Mouse (Mus musculus): ENCODE results near the gene Wdr31.

Wdr31 gene

GRCm38 (mm10) chr4:62470598-62471051 lies at the start of gene Wdr31:
Gene Wdr31 (minus strand): TSS chr4:62470896.
- peak; percentile 14 to 84 for DNase-seq (ENCODE audit: low spot score in 2 of 2)

DNA sequence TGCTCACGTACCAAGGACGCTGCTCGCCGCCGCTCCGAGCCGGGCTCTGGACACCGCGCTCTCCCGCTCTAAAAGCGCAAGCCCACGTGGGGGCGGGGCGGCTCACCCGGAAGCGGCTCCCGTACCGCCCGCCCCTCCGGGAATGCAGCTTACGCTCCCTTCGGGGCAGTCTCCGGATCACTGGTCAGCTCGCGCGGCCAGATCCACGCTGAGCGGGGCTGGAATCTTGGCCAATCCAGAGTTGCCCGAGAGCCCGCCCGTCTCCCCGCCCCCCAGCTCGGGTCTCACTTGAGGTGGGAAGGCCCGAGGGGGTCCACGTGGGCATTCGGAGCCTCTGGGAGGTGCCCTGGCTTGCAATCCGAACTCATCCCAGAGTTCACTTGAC lies 49.1 kb upstream of the Wdr31 start, which contains the start of gene Alad:
Gene Alad, minus strand, starts transcription at position 70 of the 385 bp plus-strand sequence.
- peak in 1 of 2 experiments; percentile 74 for DNase-seq (ENCODE audit: low spot score in 2 of 2)

DNA sequence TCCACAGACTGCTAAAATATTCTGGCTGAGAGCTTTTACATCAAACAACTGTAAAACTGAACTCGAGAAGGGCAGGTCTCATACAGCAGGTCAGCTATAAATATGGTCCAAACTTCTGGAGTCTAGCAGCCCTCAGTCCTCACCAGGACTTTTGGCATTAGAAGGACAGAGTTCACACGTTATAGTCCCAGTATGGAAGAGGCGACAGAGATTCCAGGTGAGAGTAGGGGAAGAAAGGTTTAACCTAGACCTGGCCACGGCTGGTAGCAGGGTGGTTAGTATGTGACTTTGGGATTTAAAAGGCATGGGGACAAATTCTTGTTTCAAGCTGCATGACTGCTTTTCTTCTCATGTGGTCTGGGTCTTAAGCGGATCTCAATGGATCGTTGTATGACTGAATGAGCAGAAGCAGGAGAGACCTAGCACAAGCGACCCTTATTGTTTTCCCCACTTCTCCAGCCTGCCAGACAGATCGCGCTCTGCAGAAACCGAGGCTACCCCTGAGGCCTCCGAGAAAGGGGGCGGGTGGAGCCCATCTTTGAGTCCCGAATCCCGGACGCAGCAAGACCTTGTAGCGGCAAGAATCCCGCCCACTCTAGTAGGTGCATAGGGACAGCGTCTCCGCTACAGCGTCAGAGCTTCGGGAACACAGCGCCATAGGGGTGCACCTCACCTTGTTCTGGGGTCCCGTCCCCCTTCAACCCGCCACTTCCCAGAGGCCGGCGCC lies 48.6 kb upstream of the Wdr31 start:
- no peak for DNase-seq (ENCODE audit: low spot score in 2 of 2)

DNA sequence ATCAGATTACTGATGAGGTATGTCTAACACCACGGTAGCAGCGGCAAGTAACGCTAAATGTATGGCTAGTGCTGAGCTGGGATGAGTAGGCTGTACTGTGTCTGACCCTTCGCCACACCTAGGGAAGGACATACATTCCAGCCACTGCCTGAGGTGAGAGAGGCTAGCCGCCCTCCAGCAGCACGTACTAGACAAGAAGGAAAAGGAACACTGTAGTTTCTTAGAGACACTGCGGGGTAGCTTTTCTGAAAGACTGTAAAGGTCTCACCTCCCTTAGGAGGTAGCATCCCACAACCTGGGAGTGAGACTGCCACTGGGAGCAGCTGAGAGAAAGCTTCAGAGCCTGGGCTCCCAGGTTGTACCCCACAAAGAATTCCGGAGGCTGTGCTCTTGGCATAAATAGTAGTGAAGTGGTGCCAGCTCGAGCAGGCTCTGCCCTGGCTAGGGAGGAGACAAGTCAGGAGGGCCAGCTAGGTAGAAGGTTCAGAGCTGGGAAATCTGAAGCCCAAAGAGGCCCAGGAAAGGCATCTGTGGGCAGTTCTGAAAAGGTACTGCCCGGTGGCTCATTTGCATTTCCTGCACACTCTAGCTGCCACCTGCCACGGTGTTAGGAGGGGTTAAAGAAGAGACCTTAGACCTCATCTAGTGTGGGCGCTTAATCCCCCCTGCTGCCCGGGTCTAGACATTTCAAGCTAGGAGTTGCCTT lies 47.9 kb upstream of the Wdr31 start:
- DNase-seq (ENCODE audit: low spot score in 2 of 2) = no peak

DNA sequence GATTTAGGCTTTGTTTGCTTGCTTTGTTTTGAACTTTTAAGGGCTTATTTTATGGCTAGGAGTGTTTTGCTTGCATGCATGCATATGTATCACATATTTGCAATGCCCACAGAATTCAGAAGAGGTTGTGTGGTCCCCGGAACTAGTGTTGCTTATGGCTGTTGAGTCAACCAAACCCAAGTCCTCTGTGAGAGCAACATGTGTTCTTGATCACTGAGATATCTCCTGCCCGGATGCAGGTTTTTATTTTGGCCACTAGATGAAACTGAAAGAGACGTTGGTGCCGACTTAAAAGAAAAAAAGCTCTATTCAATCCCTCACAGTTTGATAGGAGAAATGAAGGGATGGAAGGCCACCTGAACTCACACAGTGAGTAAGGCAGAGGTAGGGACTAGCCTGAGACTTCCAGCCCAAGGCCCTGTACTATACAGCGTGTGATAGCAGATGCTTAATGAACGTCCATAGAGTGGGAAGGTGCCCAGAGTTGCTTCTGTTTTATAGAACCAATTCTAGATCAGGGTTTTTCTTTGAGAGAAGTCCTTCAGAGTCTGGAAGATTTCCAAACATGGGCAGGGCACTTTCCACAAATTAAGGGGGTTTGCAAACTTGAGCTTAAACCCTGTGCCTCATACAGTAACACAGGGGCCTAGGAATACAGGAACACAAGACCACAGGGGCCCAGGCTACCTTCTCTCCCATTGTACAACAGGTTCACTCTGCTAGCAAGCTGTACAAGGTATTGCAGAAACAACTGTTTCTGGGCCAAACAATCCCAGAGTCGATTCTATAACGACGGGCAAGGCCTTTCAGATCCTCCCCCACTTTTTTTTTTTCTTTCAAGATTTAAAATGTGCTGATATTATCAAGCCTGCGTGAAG lies 47.1 kb upstream of the Wdr31 start:
- no peak for DNase-seq (ENCODE audit: low spot score in 2 of 2)

DNA sequence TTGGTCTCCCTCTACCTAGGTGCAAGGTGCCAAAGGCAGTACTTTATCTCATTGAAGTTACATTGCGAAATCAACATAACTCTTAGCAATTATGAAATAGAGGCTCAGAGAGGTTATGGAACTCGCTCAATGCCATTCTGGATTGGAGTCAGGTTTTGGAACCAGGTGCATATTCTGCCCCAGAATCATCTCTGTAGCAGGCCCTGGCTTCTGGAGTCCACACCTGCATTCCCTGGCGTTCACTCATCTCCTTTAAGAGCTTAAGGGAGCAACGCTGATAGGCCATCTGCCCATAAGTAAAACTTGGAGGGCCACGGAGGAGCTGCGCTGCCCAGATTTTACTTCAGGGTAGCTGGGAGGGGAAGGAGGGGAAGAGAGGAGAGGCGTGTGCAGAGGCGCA lies 46.4 kb upstream of the Wdr31 start:
- no peak for DNase-seq (ENCODE audit: low spot score in 2 of 2)

DNA sequence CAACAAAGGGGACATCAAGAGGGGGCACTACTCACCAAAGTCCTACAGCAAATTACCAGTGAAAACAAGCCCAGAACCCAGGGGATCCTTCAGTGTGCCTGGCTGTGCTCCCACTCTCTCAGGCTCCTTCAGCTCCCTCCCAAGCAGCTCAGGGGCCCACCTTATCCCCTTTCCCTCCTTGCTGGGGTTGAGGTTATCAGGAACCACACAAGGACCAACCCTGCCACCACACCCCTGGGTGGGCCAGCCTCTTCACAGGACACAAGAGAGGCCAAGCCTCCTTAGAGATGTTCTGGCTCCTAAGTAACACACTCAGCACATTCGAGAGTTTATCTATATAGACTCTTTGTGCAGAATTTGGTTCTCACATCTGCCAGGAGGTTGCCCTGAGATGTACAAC lies 45.9 kb upstream of the Wdr31 start:
- no peak for DNase-seq (ENCODE audit: low spot score in 2 of 2)

DNA sequence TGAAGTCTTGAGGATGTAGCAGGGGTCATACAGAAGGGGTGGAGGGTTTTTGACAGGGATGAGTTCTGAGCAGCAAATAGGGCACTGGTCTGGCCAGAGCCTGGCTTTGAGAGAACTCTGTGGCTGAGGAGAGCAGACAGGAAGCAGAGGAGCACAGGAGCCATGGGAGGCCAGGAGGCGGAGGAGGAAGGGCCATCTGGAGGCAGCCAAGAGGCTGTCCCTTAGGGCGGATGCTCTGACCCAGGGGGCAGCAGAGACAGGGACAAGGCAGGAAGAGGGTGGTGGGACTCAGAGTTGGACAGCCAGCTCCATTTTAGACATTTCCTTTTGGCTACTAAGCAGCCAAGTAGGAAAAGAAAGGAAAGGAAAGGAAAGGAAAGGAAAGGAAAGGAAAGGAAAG lies 45.4 kb upstream of the Wdr31 start:
- no peak for DNase-seq (ENCODE audit: low spot score in 2 of 2)

DNA sequence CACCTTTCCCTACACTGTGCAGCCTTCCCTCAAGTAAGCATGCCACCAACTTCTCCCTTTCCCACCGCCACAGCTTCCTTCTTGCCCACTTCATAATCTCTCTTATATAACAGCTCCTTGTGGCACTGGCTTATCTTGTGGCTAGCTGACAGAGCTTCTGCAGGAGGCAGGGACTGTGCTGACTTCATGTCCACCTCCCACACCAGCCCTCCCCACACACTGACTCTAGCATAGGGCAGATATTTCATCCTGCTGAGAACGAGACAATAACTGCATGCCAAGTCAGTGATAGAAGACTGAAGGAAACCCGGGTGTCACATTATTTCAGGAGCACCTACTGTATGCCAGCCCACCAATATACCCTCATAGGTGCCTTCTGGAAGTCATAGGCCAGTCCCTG lies 44.8 kb upstream of the Wdr31 start:
- DNase-seq (ENCODE audit: low spot score in 2 of 2) = no peak

DNA sequence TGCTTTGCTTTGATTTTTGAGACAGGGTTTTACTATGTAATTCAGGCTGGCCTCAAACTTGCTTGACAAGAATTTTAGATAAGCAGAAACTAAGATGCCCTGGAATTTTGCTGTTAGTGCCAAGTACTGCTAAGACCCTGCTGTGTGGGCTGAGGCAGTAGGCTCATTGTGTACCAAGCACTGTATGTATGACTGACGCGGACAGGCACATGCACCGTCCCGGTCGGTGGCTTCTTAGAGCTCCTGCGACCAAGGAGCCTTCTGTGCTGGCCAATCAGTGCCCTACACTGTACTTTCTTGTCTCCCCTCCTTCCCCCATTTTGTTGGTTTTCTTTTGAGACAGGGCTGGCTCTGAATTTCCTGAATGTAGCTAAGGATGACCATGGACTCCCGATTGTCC lies 44.3 kb upstream of the Wdr31 start:
- DNase-seq (ENCODE audit: low spot score in 2 of 2) = no peak

GRCm38 (mm10) chr4:62513998-62514506 lies 43.4 kb upstream of the Wdr31 start:
- no peak for DNase-seq (ENCODE audit: low spot score in 2 of 2)

- DNase-seq (ENCODE audit: low spot score in 2 of 2) = no peak
Measured at GRCm38 (mm10) chr4:62509946-62510345, 39.2 kb upstream of the Wdr31 start.

- no peak for DNase-seq (ENCODE audit: low spot score in 2 of 2)
Measured at GRCm38 (mm10) chr4:62508839-62509238, 38.1 kb upstream of the Wdr31 start.

GRCm38 (mm10) chr4:62506798-62507197 lies 36.1 kb upstream of the Wdr31 start:
- no peak for DNase-seq (ENCODE audit: low spot score in 2 of 2)

DNA sequence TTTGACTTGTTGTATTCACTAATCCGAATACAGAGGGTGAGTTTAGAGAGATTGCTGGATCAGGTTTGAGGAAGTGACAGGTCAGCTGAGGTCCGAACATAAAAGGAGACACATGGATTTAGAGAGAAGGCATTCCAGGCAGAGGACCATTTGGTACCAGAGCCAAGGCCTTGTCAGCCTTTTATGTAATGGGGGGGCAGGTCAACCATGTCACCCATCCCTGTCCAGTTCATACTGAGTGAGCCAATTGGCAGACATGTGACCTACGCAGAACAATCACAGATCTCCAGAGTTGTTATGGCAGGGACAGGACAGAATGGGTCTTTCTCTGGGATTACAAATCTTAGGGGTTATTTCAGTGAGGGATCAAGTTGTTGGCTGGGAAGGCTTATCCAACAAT lies 35.3 kb upstream of the Wdr31 start:
- no peak for DNase-seq (ENCODE audit: low spot score in 2 of 2)

DNA sequence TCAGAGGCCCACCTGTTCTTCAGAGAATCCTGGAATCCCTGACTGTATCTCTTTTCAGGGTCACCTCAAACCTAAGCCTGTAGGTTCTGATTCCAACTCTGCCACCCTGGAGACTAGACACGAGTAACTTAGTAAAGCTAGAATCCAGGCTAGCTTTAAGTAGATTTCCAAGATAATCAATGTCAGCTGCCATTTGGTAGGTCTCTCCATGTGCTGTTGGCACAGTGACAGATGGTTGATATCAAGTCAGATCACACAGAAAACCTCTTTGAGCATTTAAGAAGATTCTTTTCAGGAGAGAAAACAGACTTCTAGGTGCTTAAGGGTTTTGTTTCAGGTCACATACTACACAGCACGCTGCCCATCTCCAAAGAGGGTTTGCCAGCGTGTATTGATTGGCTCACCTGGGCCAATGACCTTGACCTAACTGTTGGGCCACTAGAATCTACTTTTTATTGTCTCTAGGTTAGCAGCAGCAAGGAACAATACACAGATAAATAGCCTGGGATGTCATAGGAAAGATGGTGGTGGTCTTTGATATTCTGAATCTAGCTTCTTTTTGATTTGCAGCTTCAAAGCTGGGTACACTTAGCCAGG lies 32.8 kb upstream of the Wdr31 start, which contains the start of gene Hdhd3:
Gene Hdhd3, minus strand, starts transcription at position 94 of the 597 bp plus-strand sequence.
- DNase-seq (ENCODE audit: low spot score in 2 of 2) = no peak

GRCm38 (mm10) chr4:62502969-62503368 lies 32.3 kb upstream of the Wdr31 start:
- DNase-seq (ENCODE audit: low spot score in 2 of 2) = no peak

DNA sequence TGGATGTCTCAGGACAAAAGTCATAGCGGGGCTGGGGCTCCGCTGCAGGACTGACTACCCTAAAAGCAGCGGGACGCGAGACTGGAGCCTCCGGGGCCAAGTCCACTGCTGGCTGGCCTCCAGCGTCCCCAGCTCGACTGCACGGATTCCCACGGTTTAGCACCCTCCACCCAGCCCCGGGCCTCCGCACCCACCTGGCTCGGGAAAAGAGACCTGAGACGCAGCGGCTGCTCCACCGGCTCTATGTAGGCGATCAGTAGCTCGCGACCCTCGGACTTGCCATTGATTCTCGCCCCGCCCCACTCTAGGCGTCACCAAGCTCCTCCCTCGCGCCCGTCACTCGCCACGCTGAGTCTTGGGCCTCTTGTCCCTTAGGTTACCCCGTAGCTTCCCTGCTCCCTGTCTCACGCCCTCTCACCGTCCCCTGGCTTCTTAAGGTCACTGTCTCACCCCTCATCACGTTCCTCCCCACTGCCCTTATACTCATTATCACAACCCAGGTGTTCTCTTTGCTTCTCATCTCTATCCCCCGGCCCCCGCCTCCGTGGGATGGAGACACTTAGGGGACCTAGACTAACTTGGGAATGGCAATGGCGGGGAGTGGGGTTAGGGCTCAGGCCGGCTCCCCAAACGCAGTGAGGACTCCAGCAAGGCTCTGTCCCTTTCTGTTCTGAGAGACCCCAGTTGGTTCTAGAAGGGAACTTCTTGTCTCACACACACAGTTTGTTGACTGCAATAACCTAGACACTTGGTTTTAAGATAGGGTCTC lies 31.5 kb upstream of the Wdr31 start:
- peak; percentile 69 to 91 for DNase-seq (ENCODE audit: low spot score in 2 of 2)

DNA sequence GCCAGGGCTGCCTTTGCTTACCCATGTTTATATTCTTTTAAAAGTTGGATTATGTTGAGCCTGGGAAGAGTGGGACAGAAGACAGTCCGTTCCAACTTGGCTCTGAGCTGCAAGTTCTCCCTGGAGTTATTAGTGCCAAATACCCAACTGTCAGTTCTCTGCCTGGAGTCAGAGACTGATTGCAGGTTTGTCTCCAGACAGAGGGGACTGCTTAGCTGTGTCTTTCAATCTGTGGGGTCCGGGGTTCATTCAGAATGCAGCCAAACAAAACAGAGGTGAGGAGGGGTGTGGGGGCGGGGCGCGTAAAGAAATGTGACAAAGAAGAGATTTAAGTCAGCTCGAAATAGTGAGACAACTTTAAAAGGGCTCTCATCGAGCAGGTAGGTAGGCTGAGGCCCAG lies 30.8 kb upstream of the Wdr31 start:
- no peak for DNase-seq (ENCODE audit: low spot score in 2 of 2)

DNA sequence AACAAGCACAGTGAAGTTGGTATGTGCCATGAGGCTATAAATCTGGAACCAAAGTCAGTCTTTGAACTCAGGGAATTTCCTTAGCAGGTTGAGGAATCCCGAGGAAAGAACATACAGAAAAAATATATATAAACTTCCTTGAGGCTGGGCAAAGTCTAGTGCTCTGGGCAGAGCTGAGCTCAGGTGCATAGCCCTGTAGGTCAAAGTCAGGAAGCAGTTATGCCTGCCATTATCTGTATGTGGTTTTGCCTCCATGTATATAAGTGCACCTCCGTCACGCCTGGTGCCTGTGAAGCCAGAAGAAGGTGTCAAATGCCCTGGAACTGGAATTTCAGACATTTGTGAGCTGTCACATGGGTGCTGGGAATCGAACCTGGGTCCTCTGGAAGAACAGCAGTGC lies 30.1 kb upstream of the Wdr31 start:
- no peak for DNase-seq (ENCODE audit: low spot score in 2 of 2)

- peak in 1 of 2 experiments; percentile 77 for DNase-seq (ENCODE audit: low spot score in 2 of 2)
Measured at GRCm38 (mm10) chr4:62496815-62497214, 26.1 kb upstream of the Wdr31 start.
